Mouse (Mus musculus): Measurements from ENCODE around the gene Taf5.

The Taf5 gene

GRCm38 (mm10) chr19:47067096-47067882 lies at the start of gene Taf5:
Taf5 (plus strand) TSS chr19:47067746.
- DNase-seq (ENCODE audit: low spot score in 2 of 2) = peak; percentile 98

DNA sequence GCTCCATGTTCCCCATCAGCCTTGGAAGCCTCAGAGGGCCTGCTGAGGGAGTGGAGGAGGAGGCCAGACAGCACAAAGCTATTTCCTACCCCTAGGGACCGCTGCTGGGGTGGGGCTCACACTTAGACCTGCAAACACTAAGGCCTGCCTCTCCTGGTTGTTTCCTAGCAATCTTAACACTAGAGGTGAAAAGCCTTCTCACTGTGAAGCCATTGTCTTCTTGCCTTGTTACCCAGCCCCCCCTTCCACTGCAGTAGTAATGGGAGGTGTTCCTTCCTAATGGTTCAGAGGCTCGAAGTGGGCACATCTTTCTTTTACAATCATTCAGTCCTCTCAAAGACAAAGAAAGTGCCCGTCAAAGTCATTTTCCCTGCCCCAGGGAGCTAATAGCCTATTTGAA lies 49.7 kb upstream of the Taf5 start:
- no peak for DNase-seq (ENCODE audit: low spot score in 2 of 2)

DNA sequence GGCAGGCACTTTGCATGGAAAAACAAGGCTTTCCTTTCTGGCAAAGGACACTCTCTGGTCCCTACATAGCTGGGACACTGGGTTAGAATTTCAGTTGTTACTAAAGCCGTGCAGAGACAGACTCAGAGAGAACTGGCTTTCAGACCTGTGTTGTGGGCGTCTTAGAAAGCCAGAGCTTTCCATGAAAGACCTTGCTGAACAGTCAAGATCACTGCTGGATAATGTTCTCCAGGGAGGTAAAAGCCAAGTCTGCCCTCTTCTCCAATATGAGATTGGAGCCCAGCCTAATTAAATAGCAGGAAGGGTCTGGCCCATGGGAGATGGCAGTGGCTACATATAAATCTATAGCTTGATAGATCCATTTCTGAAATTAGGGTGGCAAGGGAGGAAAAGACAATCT lies 49.2 kb upstream of the Taf5 start:
- DNase-seq (ENCODE audit: low spot score in 2 of 2) = no peak

DNA sequence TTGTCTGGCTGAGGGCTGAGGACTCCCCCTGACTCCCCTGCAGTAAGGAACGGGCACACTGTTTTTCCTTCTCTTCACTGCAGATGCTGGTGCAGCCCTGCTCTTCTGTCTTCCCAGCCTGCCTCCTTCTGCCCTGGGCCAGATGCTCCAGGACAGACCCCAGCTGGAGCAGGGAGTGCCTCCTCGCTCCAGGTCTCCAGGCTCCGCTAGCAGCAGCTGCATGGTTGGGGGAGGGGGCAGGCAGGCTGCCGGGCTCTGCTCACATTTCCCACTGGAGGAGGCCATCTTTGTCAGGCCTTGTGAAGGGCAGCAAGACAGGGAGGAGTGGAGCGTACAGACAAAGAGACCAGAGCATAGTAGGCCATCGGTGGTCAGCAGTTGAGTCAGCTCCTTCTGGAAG lies 48.2 kb upstream of the Taf5 start:
- no peak for DNase-seq (ENCODE audit: low spot score in 2 of 2)

- no peak for DNase-seq (ENCODE audit: low spot score in 2 of 2)
These were observed 44.8 kb upstream of the Taf5 start for GRCm38 (mm10) chr19:47022709-47023108.

- DNase-seq (ENCODE audit: low spot score in 2 of 2) = no peak
These were observed 44.0 kb upstream of the Taf5 start for GRCm38 (mm10) chr19:47023546-47023945.

- DNase-seq (ENCODE audit: low spot score in 2 of 2) = no peak
These were observed 42.6 kb upstream of the Taf5 start for GRCm38 (mm10) chr19:47024954-47025353.

GRCm38 (mm10) chr19:47026513-47026912 lies 41.0 kb upstream of the Taf5 start:
- DNase-seq (ENCODE audit: low spot score in 2 of 2) = no peak

DNA sequence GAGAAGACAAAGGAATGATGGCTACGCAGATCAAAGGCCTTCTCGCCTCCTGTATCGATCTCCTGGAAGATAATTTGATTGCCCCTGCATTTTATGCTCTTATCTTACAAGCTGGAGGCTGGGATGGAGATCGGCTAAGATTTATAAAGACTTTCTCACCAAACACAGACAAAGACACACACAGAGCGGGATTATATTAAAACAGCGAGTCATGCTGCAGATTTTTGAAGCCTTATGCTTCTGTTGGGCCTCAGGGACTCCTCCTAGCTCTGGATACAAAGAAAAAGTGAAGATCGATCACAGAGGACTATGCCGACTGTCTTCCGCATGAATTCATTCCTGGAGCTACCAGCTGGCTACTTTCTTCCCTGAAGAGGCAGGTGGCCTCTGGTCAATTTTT lies 37.8 kb upstream of the Taf5 start:
- DNase-seq (ENCODE audit: low spot score in 2 of 2) = no peak

DNA sequence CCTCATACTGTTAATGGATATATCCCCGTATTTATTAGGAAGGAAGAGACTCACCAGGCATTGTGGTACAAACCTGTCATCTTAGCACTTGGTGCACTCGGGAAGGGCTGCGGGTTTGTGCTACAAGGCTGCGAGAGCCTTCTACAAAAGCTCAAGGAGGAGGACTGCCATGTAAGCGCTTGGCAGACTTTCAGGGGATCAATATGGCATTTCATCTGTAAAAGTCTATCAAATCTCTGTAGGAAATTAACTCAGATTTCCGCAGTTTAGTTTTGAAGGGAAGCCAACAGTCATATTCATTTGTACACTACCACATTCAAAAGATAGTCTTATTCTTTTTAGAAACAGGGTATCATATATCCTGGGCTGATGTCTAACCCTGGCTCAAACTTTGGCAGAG lies 35.8 kb upstream of the Taf5 start:
- DNase-seq (ENCODE audit: low spot score in 2 of 2) = no peak

DNA sequence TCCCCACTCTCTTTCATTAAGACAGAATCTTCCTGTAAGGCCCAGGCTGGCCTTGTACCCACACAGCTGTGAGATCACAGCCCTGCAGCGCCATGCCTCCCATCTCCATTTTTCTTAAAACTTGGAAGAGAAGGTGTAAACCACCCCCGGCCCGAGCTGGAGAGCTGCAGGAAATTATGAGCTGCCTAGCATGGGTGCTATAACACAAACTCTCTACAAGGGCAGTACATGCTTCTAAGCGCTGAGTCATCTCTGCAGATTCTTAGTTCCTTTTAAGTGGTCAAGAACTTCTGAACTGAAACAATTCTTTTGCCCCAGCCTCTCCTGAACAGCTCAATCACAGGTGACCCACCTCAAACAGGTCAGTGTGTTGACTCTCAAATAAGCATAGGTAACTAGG lies 32.6 kb upstream of the Taf5 start:
- no peak for DNase-seq (ENCODE audit: low spot score in 2 of 2)

DNA sequence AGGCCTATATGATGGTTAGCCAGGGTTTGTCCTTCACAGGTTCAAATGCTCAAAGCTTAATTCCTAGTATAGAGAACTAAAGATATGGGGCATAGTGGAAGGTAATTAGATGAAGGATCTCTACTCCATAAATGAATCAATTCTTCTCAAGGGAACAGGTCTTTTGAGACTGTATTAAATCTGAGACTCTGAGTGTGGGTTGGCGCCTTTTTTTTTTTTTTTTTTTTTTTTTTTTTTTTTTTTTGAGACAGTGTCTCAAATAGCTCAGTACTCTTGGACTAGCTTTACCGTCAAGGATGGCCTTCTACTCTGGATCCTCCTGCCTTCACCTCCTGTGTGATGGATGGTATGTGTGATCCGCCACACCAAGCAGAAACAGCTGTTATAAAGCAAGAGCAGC lies 30.9 kb upstream of the Taf5 start:
- DNase-seq (ENCODE audit: low spot score in 2 of 2) = no peak

- DNase-seq (ENCODE audit: low spot score in 2 of 2) = no peak
These were observed 26.6 kb upstream of the Taf5 start for GRCm38 (mm10) chr19:47040720-47041473.

GRCm38 (mm10) chr19:47043608-47044007 lies 23.9 kb upstream of the Taf5 start:
- DNase-seq (ENCODE audit: low spot score in 2 of 2) = no peak

GRCm38 (mm10) chr19:47046343-47046742 lies 21.2 kb upstream of the Taf5 start:
- no peak for DNase-seq (ENCODE audit: low spot score in 2 of 2)

DNA sequence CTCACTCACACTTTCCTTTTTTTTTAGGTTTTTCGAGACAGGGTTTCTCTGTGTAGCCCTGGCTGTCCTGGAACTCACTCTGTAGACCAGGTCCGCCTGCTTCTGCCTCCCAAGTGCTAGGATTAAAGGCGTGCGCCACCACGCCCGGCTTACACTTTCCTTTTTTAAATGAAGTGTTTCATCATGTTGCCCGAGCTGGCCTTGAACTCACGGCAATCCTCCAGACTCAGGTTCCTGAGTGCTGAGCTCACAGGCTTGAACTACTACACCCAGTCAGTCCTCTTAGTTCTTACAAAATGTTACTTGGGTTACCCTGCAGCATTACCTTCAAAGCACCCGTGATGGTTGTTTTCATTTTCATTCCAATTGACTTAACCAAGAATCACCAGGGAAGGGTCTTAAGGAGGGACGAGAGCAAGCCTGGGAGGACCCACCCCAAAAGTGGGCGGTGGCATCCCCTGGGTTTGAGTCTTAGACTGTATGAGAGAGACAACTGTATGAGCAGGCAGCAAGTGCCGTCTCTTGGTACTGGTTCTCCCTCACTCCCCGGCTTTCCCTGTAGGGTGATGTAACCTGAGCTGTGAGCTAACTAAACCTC lies 20.2 kb upstream of the Taf5 start:
- DNase-seq (ENCODE audit: low spot score in 2 of 2) = no peak

- no peak for DNase-seq (ENCODE audit: low spot score in 2 of 2)
These were observed 18.5 kb upstream of the Taf5 start for GRCm38 (mm10) chr19:47049061-47049460.

DNA sequence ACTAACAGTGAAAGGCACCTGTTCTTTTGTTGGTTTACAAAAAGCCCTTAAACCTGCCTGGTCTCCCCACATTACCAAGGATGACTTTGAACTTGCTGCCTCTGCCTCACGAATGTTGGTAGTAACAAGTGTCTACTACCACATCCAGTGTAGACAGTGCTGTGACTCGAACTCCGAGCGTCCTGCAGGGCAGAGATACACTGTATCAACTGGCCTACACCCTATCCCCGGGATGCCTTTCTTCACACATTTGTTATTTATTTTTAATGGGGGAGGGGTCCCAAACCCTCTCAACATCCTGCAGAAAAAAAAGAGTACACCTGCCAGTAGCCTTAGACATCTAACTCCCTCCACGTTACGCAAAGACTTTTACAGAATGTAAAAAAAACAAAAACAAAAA lies 17.7 kb upstream of the Taf5 start:
- no peak for DNase-seq (ENCODE audit: low spot score in 2 of 2)

- peak; percentile 71 to 79 for DNase-seq (ENCODE audit: low spot score in 2 of 2)
These were observed 17.1 kb upstream of the Taf5 start, which contains the start of gene Pcgf6 for GRCm38 (mm10) chr19:47050271-47051032. Pcgf6 (minus strand) TSS chr19:47050906.

DNA sequence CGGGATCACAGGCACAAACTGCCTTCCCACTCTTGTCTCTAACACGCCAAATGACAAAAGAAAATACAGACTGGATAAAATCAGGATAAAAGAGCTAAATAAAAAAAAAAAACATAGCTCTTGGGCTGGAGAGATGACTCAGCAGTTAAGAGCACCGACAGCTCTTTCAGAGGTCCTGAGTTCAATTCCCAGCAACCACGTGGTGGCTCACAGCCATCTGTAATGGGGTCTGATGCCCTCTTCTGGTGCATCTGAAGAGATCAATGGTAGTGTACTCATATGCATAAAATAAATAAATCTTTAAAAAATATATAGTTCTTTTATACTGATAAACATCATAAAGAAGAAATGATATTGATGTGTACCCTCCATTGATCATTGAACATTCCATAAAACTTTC lies 14.6 kb upstream of the Taf5 start:
- no peak for DNase-seq (ENCODE audit: low spot score in 2 of 2)

DNA sequence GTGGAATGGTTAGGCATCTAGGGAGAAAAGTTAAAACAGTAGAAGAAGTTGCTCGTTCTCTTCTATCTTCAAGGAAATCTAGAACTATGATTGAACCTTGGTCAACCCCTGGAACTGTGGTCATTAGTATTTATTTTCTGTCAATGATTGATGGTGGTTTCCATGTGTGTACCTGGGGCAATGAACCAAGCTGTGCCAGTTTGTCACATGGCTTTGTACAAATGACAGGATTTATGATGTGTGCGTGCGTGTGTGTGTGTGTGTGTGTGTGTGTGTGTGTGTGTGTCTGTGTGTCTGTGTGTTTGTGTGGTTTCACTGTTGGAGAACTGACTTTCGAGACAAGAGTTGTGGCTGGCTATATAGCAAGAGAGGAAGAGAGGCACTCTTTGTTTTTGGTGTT lies 14.1 kb upstream of the Taf5 start:
- DNase-seq (ENCODE audit: low spot score in 2 of 2) = peak; percentile 27 to 28

- DNase-seq (ENCODE audit: low spot score in 2 of 2) = no peak
These were observed 9.9 kb upstream of the Taf5 start for GRCm38 (mm10) chr19:47057684-47058083.

Data from urinary bladder, postnatal 36 days (tissue).